Mouse (Mus musculus): ENCODE measurements around the gene Hist2h2be.
"Not testable (repeated sequence)": the region's sequence is repeated elsewhere in the genome, so short reads cannot be mapped to it uniquely, and the experiment has no call there.

Hist2h2be gene

GRCm38 (mm10) chr3:96198601-96199251 is 22.2 kb upstream of the Hist2h2be start:
- not testable (repeated sequence) for DNase-seq (ENCODE audit: low read depth)

- DNase-seq (ENCODE audit: low read depth): no peak
Measured at GRCm38 (mm10) chr3:96199731-96200130, 21.2 kb upstream of the Hist2h2be start.

- peak; percentile 21 for DNase-seq (ENCODE audit: low read depth)
Measured at GRCm38 (mm10) chr3:96207819-96208218, 13.1 kb upstream of the Hist2h2be start.

- DNase-seq (ENCODE audit: low read depth): no peak
Measured at GRCm38 (mm10) chr3:96209242-96209641, 11.7 kb upstream of the Hist2h2be start.

GRCm38 (mm10) chr3:96219191-96219641 is 1.7 kb upstream of the Hist2h2be start:
- peak; percentile 78 for DNase-seq (ENCODE audit: low read depth)

GRCm38 (mm10) chr3:96219661-96220130 is 1.2 kb upstream of the Hist2h2be start, which contains the start of the genes Bola1 and Hist2h2ab:
Gene Bola1 (minus strand): TSS chr3:96219709.
Gene Hist2h2ab (plus strand): TSS chr3:96219865.
- peak; percentile 92 for DNase-seq (ENCODE audit: low read depth)

- DNase-seq (ENCODE audit: low read depth): peak; percentile 78
Measured at GRCm38 (mm10) chr3:96220131-96220764, 671 bp upstream of the Hist2h2be start.

- no peak for DNase-seq (ENCODE audit: low read depth)
Measured at GRCm38 (mm10) chr3:96221640-96222038, 720 bp downstream of the Hist2h2be start.

- DNase-seq (ENCODE audit: low read depth): no peak
Measured at GRCm38 (mm10) chr3:96222774-96223173, 1.9 kb downstream of the Hist2h2be start.

- no peak for DNase-seq (ENCODE audit: low read depth)
Measured at GRCm38 (mm10) chr3:96225421-96225820, 4.5 kb downstream of the Hist2h2be start.

- no peak for DNase-seq (ENCODE audit: low read depth)
Measured at GRCm38 (mm10) chr3:96226695-96227648, 6.1 kb downstream of the Hist2h2be start.

- DNase-seq (ENCODE audit: low read depth): no peak
Measured at GRCm38 (mm10) chr3:96228828-96229227, 7.9 kb downstream of the Hist2h2be start.

GRCm38 (mm10) chr3:96230404-96230803 is 9.5 kb downstream of the Hist2h2be start:
- no peak for DNase-seq (ENCODE audit: low read depth)

GRCm38 (mm10) chr3:96230910-96231757 is 10.2 kb downstream of the Hist2h2be start:
- no peak for DNase-seq (ENCODE audit: low read depth)

- no peak for DNase-seq (ENCODE audit: low read depth)
Measured at GRCm38 (mm10) chr3:96231758-96232120, 10.8 kb downstream of the Hist2h2be start.

- DNase-seq (ENCODE audit: low read depth): peak; percentile 61
Measured at GRCm38 (mm10) chr3:96234914-96235313, 14.0 kb downstream of the Hist2h2be start.

GRCm38 (mm10) chr3:96235836-96236235 is 14.9 kb downstream of the Hist2h2be start:
- no peak for DNase-seq (ENCODE audit: low read depth)

- DNase-seq (ENCODE audit: low read depth): no peak
Measured at GRCm38 (mm10) chr3:96236834-96237334, 16.0 kb downstream of the Hist2h2be start.

- no peak for DNase-seq (ENCODE audit: low read depth)
Measured at GRCm38 (mm10) chr3:96237335-96237903, 16.5 kb downstream of the Hist2h2be start.

- peak; percentile 51 for DNase-seq (ENCODE audit: low read depth)
Measured at GRCm38 (mm10) chr3:96237904-96238511, 17.1 kb downstream of the Hist2h2be start.
